Mouse (Mus musculus): ENCODE results near the gene Abcb8.
A peak's percentile ranks its signal among the peaks of the same experiment; 100 is the strongest.

Gene Abcb8

DNA sequence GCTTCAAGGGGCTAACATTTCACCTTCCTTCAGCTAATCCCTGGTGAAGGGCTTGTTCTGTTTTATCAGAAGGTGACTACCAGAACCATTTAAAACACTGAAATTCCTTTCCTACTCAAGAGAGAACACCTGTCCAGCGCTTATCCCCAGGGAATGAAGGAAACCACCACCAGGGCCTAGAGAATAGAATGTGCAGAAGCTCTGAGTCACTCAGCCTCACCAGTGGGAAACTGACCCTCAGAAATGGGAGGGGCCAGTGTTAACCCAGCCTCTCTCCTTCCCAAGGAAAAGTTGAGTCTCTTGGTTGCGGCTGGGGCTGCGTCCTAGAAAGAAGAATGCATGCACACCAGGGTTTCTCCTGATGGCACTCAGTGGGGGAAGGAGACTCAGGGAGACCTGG lies 61.6 kb downstream of the Abcb8 start:
- DNase-seq (ENCODE audit: inconsistent ontology term): peak; percentile 38

DNA sequence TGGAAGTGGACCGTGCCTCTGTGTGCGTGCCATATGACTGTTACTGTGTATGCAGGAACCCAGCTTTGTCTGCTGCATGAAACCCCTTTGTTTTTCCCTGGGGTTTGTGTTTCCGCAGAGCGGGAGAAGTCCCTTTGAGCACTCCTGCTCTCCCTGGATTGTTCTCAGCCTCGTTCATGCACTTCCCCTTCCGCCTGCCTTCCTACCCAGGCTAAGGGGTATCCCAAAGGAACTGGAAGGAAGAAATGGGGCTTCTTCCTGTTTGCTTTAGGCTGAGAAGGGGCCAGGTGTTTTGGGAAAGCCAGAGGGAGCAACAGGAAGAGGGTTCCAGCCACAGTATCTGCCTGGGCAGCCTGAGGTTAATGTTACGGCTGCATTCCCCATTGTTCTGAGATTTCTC lies 62.1 kb downstream of the Abcb8 start:
- DNase-seq (ENCODE audit: inconsistent ontology term): no peak
